Mouse (Mus musculus) cerebellum, adult 2 months (tissue): ENCODE measurements around the gene Sumf1. TPM values are rescaled to one million over a fixed set of nuclear protein-coding genes. Genes with fewer than 3 reads are reported as not detected.

Source experiments
- DNase-seq, 2 experiments: peaks; one replicate each; pipeline ENCODE4 v3.0.0; 2021
- H3K27ac ChIP-seq: fragments of 200-500 bp; 2 replicates; pipeline ENCODE4 v1.5.1; 2012; ENCODE audit warnings: low read length, control low read depth, inconsistent platforms; ENCODE audit not compliant: insufficient read depth
- H3K27me3 ChIP-seq: fragments of 200-500 bp; 2 replicates; pipeline ENCODE4 v1.6.1; 2012; ENCODE audit warnings: inconsistent platforms, mild to moderate bottlenecking, low read length, moderate library complexity; ENCODE audit not compliant: control insufficient read depth, insufficient read depth
- H3K4me1 ChIP-seq: fragments of 200-500 bp; 2 replicates; pipeline ENCODE4 v1.6.1; 2011; ENCODE audit warnings: low read length; ENCODE audit not compliant: control insufficient read depth, insufficient read depth
- H3K4me3 ChIP-seq: fragments of 200-500 bp; replicated peaks from 2 replicates; pipeline ENCODE3; 2011; ENCODE audit warnings: mild to moderate bottlenecking, low read depth, low read length, control low read depth; ENCODE audit not compliant: insufficient read depth
- CTCF ChIP-seq: fragments of 200-500 bp; IDR thresholded peaks from 2 replicates; pipeline ENCODE4 v1.5.1; 2011; ENCODE audit warnings: low read depth, mild to moderate bottlenecking, control low read depth, low read length, moderate library complexity, borderline replicate concordance; ENCODE audit not compliant: insufficient read depth
- POLR2A ChIP-seq: fragments of 200-500 bp; IDR thresholded peaks from 2 replicates; pipeline ENCODE4 v1.6.1; 2011; ENCODE audit warnings: low read length, control low read depth, borderline replicate concordance; ENCODE audit not compliant: insufficient read depth
- WGBS: fragments of 180-500 bp; shearing (Covaris S2); methylation state at CpG from one replicate; pipeline ENCODE4 v1.1.7; 2018; 5-methylcytosine and 5-hydroxymethylcytosine counted together
- polyA plus RNA-seq: library from polyadenylated mRNA; depleted of rRNA; stranded (reverse); fragments of >200 nt; gene quantifications from 2 replicates; pipeline ENCODE4 v1.2.3, GENCODE M21; 2012

Sumf1 gene
- polyA plus RNA-seq, 1 experiment, result 23.0 TPM

DNA sequence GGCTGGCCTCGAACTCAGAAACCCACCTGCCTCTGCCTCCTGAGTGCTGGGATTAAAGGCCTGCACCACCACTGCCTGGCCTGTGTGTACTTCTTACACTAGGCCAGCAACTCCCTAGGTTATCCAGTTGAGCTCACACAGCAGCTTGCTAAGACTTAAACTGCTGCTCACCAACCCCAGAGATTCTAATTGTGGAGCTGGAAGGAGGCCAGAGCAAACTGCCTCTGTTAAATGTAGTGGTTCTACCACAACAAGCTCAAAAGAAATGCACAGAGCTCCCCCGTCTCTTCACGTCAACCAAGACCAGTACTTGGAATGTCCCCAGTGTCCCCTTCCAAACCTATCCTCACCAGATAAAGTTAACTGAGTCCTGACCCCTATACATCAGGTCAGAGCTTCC lies 11.2 kb downstream of the Sumf1 start:
- WGBS, result 94% methylated on average over 3 of the region's 3 CpGs
- no peak for DNase-seq
- no peak overlapping the region for H3K4me3 ChIP-seq
- H3K27me3 ChIP-seq, result no peaks in the 10 kb centered on the region
- H3K27ac ChIP-seq, result no peak overlapping the region
- TF ChIP-seq POLR2A (no peak), CTCF (no peak)
- H3K4me1 ChIP-seq, result no peaks in the 10 kb centered on the region

DNA sequence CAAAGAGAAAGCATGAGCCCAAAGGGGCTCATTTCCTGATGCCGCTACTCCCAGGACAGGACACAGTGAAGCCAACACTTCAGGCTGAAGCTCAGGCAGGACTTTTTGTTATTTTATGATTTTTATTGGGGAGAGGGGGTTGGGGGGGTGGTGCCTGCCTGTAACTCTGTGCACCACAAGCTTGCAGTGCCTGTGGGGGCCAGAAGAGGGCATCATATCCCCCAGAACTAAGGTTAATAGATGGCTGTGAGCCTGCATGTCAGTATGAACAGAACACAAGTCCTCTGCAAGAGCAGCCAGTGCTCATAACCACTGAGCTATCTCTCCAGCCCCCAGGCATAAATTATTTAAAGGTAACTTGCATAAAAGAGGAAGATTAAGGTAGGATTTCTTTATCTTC lies 13.2 kb downstream of the Sumf1 start:
- Histone ChIP-seq H3K27me3 (no peaks in the 10 kb centered on the region), H3K27ac (no peak overlapping the region), H3K4me1 (no peaks in the 10 kb centered on the region), H3K4me3 (no peak overlapping the region)
- TF ChIP-seq CTCF (no peak), POLR2A (no peak)
- no peak for DNase-seq
- 97% methylated on average over 1 of the region's 1 CpGs for WGBS

DNA sequence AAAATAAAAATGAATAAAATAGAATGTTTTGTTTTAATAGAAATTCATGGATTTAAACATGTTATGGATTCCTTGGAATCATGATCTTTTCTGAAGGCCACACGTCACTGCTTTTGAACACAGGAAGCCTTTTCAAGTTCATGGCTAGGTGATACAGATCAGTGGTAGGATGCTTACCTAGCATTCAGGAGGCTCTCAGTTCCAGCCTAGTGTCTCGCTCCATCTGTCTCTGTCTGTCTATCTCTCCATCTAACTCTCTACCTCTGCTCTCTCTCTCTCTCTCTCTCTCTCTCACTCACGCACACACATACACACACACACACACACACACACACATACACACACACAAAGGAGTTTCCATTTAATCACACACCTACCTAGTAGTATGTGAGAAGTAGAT lies 15.9 kb downstream of the Sumf1 start:
- 94% methylated on average over 3 of the region's 3 CpGs for WGBS
- Histone ChIP-seq H3K27me3 (no peaks in the 10 kb centered on the region), H3K4me3 (no peak overlapping the region), H3K27ac (no peak overlapping the region), H3K4me1 (no peaks in the 10 kb centered on the region)
- no peak for DNase-seq
- TF ChIP-seq CTCF (no peak), POLR2A (no peak)

DNA sequence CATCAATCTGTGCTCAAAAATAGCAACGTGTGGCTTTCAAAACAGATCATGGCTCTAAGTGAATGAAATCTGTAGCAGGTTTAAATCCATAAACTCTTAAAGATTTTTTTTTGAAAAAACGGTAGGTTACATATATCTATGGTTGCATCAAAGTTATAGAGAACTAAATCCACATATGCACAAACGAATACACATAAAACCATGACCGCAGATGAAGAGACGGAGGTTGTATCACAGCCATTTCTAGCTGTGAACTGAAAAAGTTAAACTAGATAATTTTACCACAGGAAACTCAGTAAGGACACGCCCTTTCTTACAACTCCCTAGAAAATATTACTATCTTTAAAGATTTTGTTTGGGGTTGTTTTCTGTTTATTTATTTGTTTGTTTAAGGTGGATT lies 16.7 kb downstream of the Sumf1 start:
- TF ChIP-seq CTCF (no peak), POLR2A (no peak)
- H3K27ac ChIP-seq, result no peak overlapping the region
- H3K4me1 ChIP-seq, result no peaks in the 10 kb centered on the region
- no peaks in the 10 kb centered on the region for H3K27me3 ChIP-seq
- H3K4me3 ChIP-seq, result no peak overlapping the region
- DNase-seq, result no peak
- 93% methylated on average over 6 of the region's 6 CpGs for WGBS

DNA sequence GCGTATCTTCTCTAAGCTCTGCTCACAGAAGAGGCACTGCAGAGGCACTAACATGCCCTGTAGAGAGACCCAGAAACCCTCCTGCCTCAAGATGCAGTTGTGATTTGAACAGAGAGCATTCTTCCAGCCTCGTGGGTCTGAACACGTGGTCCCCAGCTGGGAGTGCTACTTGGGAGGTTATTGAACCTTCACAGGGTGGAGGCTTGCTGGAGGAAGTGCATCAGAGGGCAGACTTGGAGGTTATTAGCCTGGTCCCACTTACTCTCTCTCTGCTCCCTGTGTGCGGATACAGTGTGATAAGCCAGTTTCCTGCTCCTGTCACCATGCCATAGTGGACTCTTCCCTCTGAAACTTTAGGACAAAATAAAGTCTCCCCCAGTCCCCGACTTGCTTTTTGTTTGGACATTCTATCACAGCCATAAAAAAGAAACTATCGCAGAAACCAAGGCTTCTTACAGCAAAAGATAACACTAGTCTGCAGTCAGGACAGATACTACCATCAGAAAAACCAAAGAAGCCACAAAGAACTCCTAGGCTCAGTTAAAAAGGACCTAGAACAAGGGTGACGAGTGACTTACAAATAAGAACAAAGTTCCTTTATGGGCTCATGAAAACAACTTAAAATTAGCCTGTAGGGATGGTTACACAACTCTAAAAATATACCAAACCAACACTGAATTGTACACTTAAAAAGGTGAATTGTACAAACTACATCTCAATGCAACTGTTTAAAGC lies 17.3 kb downstream of the Sumf1 start:
- 74% methylated on average over 7 of the region's 7 CpGs for WGBS
- no peak overlapping the region for H3K27ac ChIP-seq
- no peak overlapping the region for H3K4me3 ChIP-seq
- H3K4me1 ChIP-seq, result no peaks in the 10 kb centered on the region
- TF ChIP-seq CTCF (no peak), POLR2A (no peak)
- H3K27me3 ChIP-seq, result no peaks in the 10 kb centered on the region
- no peak for DNase-seq

DNA sequence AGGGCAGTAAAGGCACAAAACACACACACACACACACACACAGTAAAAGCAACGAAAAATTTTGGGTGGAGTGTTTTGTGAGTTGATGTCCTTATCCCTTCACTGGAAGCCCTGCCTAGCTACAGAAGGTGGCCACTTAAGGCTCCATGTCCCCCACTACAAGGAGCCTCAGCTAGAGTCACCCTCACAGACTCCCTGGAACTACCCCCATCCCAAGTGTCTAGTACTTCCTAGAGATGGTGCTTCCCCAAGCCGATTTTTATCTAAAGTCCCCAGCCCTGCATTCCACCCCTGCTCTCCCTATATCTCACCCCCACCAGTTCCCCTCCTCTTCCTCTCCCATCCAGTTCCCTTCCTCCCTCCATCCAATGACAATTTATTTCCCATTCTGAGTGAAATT lies 19.8 kb downstream of the Sumf1 start:
- no peaks in the 10 kb centered on the region for H3K27me3 ChIP-seq
- H3K27ac ChIP-seq, result no peak overlapping the region
- no peaks in the 10 kb centered on the region for H3K4me1 ChIP-seq
- H3K4me3 ChIP-seq, result no peak overlapping the region
- no peak for DNase-seq
- TF ChIP-seq CTCF (no peak), POLR2A (no peak)
- 89% methylated on average over 2 of the region's 2 CpGs for WGBS

DNA sequence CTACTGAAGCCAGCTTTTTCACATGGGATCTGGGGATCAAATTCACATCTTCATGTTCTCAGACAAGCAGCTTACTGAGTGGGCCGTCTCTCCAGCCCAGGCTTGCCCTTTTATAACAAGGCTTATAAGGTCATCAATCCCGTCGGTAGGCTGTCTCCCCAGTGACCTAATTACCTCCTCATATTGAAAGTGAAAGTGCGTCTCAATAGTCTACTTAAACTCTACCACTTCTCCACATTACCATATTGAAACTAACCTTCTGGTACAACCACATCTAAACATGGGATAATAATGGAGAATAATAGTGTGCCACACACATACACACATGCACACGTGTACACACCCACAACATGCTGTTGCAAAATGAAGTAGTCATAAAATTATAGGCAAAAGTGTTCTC lies 20.4 kb downstream of the Sumf1 start:
- Histone ChIP-seq H3K27ac (no peak overlapping the region), H3K4me1 (no peaks in the 10 kb centered on the region), H3K4me3 (no peak overlapping the region), H3K27me3 (no peaks in the 10 kb centered on the region)
- DNase-seq, result no peak
- TF ChIP-seq CTCF, result no peak
- no peak for TF ChIP-seq POLR2A
- 82% methylated on average over 5 of the region's 5 CpGs for WGBS

DNA sequence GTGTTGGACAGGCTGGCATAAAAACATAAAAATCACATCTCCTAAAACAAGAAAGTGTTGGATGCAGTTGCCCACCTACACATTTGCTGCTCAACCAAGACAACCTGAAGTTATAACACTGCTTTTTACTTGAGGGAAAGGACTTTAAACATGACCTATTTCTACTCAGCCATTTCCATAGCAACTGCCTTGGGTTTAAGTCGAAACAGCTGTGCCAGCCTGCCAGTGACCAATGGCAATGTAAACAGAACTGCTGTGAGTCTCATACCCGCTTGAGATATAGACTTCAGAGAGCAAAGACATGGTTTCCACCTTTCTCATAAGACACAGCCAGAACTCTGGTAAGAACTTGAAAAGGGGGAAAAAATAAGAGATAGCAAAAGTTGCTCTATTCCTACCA lies 24.8 kb downstream of the Sumf1 start:
- Histone ChIP-seq H3K4me1 (no peaks in the 10 kb centered on the region), H3K4me3 (no peak overlapping the region), H3K27ac (no peak overlapping the region), H3K27me3 (no peaks in the 10 kb centered on the region)
- WGBS, result 64% methylated on average over 2 of the region's 2 CpGs
- no peak for DNase-seq
- TF ChIP-seq CTCF (no peak), POLR2A (no peak)

DNA sequence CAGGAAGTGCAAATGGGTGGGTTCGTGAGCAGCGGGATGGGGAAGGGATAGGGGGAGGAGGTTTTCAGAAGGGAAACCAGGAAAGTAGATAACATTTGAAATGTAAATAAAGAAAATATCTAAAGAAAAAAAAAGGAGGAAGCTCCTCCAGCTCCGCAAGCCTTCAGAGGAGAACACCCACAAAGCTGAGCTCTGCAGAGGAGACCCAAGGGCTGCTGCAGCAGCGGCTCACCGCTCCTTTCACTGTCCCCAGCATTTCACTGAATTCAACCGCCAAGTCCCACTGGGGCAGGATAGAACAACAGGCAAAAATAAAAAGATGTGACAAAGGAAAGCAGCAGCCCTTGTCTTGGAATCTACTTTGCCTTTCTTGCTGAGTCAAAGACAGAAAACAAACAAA lies 28.5 kb downstream of the Sumf1 start:
- Histone ChIP-seq H3K4me1 (no peaks in the 10 kb centered on the region), H3K4me3 (no peak overlapping the region), H3K27ac (no peak overlapping the region), H3K27me3 (no peaks in the 10 kb centered on the region)
- DNase-seq, result no peak
- WGBS, result 48% methylated on average over 6 of the region's 6 CpGs
- no peak for TF ChIP-seq CTCF
- TF ChIP-seq POLR2A, result no peak
